8 mouse cellular contexts compared by ENCODE assay signal in the genomic region with DNA sequence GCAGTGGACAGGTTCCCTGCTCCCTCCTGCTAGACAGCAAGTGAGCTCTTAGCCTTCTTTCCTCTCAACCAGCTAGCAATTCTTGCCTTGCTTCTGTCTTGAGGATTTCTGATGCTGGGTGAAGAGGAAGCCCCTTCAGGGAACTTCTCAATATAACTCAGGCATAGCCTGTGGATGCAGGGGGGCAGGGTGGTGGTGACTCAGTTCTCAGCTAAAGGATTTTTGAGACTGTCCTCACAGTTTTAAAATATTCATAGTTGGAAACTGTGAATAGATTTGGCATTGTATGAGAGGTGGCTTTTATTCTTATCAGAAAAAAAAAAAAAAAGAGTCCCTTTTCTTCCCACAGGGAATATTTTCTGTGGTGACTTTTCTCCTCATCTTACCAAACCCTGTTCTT. TPM values are rescaled to one million over a fixed set of nuclear protein-coding genes. Genes with fewer than 3 reads are reported as not detected.
DNase-seq lines count a peak whose midpoint lies in the region; ATAC-seq and TF ChIP-seq lines count a peak whose summit lies in the region.

No protein-coding gene starts in this region.

- peak overlapping the region; percentile 85 for H3K27ac ChIP-seq in kidney, postnatal 0 days
- no peak overlapping the region for H3K27ac ChIP-seq in forebrain, postnatal 0 days (ENCODE audit: low read depth, low read length)
- no peak overlapping the region for H3K27ac ChIP-seq in midbrain, embryonic 13.5 days

- DNase-seq in kidney, postnatal 0 days (ENCODE audit: low spot score), result no peak
- DNase-seq in kidney, postnatal 4 days, result no peak
- DNase-seq in brain, adult 2 months (ENCODE audit: low read depth, low spot score), result peak; percentile 62
- no peak for DNase-seq in forebrain, postnatal 0 days
- DNase-seq in embryo, embryonic 10.5 days (ENCODE audit: low spot score), result no peak
- no peak for DNase-seq in yolk sac, embryonic 10.5 days (ENCODE audit: low spot score)

- H3K4me1 ChIP-seq in kidney, postnatal 0 days (replicated peaks; ENCODE audit: insufficient read depth, low read length), result peaks cover 21% of the 10 kb centered on the region
- H3K4me1 ChIP-seq in forebrain, postnatal 0 days (ENCODE audit: insufficient read depth), result peaks cover 16% of the 10 kb centered on the region
- peaks cover 41% of the 10 kb centered on the region for H3K4me1 ChIP-seq in midbrain, embryonic 13.5 days (replicated peaks)

- no peak for TF ChIP-seq CTCF in kidney, postnatal 0 days (IDR thresholded peaks at IDR 0.05; ENCODE audit: low read depth)
- no peak for TF ChIP-seq CTCF in forebrain, postnatal 0 days (IDR thresholded peaks at IDR 0.05; ENCODE audit: low read depth)

- peak overlapping the region; percentile 85 for H3K4me3 ChIP-seq in kidney, postnatal 0 days (replicated peaks; ENCODE audit: low read depth, low read length)
- no peak overlapping the region for H3K4me3 ChIP-seq in forebrain, postnatal 0 days (ENCODE audit: low read depth, low read length)
- 0 out of 2 replicates have a peak overlapping the region, but pooled peaks have one; percentile 89 for H3K4me3 ChIP-seq in midbrain, embryonic 13.5 days (replicated peaks)

- no peak for ATAC-seq in kidney, postnatal 0 days (replicated peaks; ENCODE audit: low FRiP score, low read depth)
- ATAC-seq in forebrain, postnatal 0 days, result no peak
- no peak for ATAC-seq in midbrain, embryonic 13.5 days
- ATAC-seq in activated CD4-positive, CD25-positive, alpha-beta regulatory T cell, adult 4 months, result no peak

- peaks cover 31% of the 10 kb centered on the region for H3K36me3 ChIP-seq in kidney, postnatal 0 days (ENCODE audit: insufficient read depth, low read length)
- H3K36me3 ChIP-seq in forebrain, postnatal 0 days (ENCODE audit: insufficient read depth), result peaks cover 33% of the 10 kb centered on the region
- peaks cover 49% of the 10 kb centered on the region for H3K36me3 ChIP-seq in midbrain, embryonic 13.5 days

- no peaks in the 10 kb centered on the region for H3K9me3 ChIP-seq in kidney, postnatal 0 days (replicated peaks; ENCODE audit: low read length)
- no peaks in the 10 kb centered on the region for H3K9me3 ChIP-seq in forebrain, postnatal 0 days (ENCODE audit: low read length)
- no peaks in the 10 kb centered on the region for H3K9me3 ChIP-seq in midbrain, embryonic 13.5 days

- H3K4me2 ChIP-seq in kidney, postnatal 0 days (ENCODE audit: low read length), result peak overlapping the region; percentile 67
- H3K4me2 ChIP-seq in forebrain, postnatal 0 days (ENCODE audit: low read depth), result no peak overlapping the region
- peak overlapping the region; percentile 7; the same call in 1 of the 2 replicates for H3K4me2 ChIP-seq in midbrain, embryonic 13.5 days (replicated peaks)

- H3K27me3 ChIP-seq in kidney, postnatal 0 days (ENCODE audit: insufficient read depth, low read length), result no peaks in the 10 kb centered on the region
- no peaks in the 10 kb centered on the region for H3K27me3 ChIP-seq in forebrain, postnatal 0 days (ENCODE audit: insufficient read depth, low read length)
- H3K27me3 ChIP-seq in midbrain, embryonic 13.5 days, result no peaks in the 10 kb centered on the region

- peak overlapping the region; percentile 87; the same call in 1 of the 2 replicates for H3K9ac ChIP-seq in kidney, postnatal 0 days (ENCODE audit: low read depth, low read length)
- H3K9ac ChIP-seq in forebrain, postnatal 0 days, result 0 out of 2 replicates have a peak overlapping the region, but pooled peaks have one; percentile 6
- peak overlapping the region; percentile 96 for H3K9ac ChIP-seq in midbrain, embryonic 13.5 days (replicated peaks)

RNA-seq across cellular contexts. Expression of a gene that starts 2.1 kb away (rescaled TPM):
- 10.7 and 11.8 TPM in 2 replicates for polyA plus RNA-seq in kidney, postnatal 0 days (2015; fragmentation: Nextera tagmentation; extraction: Ambion mirVana)
- 20.5 and 25.4 TPM in 2 replicates for total RNA-seq in forebrain, postnatal 0 days (2014; rRNA removed)
- 2.2 and 4.4 TPM in 2 replicates for polyA plus RNA-seq in forebrain, postnatal 0 days (2015; fragmentation: Nextera tagmentation; extraction: Ambion mirVana)
- 6.0 and 7.8 TPM in 2 replicates for polyA plus RNA-seq in midbrain, embryonic 13.5 days (2015; fragmentation: Nextera tagmentation; extraction: Ambion mirVana)
- polyA plus RNA-seq in activated CD4-positive, CD25-positive, alpha-beta regulatory T cell, adult 4 months (2017; shearing (Covaris generic)), result 10 to 100 TPM; 18.5 to 26.0 TPM

RNA-seq across cellular contexts. Expression of a gene that starts 45.8 kb away (rescaled TPM):
- 33.3 and 37.9 TPM in 2 replicates for polyA plus RNA-seq in kidney, postnatal 0 days (2015; fragmentation: Nextera tagmentation; extraction: Ambion mirVana)
- total RNA-seq in forebrain, postnatal 0 days (2014; rRNA removed), result 37.9 and 42.5 TPM in 2 replicates
- polyA plus RNA-seq in forebrain, postnatal 0 days (2015; fragmentation: Nextera tagmentation; extraction: Ambion mirVana), result 28.4 and 36.9 TPM in 2 replicates
- 40.3 TPM in 2 replicates for polyA plus RNA-seq in midbrain, embryonic 13.5 days (2015; fragmentation: Nextera tagmentation; extraction: Ambion mirVana)
- polyA plus RNA-seq in activated CD4-positive, CD25-positive, alpha-beta regulatory T cell, adult 4 months (2017; shearing (Covaris generic)), result 10 to 100 TPM; 29.8 to 39.5 TPM

Comparison
In these comparisons a context has a peak if more than half of its experiments do, and no peak if none do; other contexts are left out.
1. H3K9ac ChIP-seq: peak in every context shown above with its lines; median percentile 96 in midbrain, embryonic 13.5 days; 87 in kidney, postnatal 0 days; 6 in forebrain, postnatal 0 days.